Mouse (Mus musculus) kidney, postnatal 25 days (tissue): ENCODE results near the gene Med29.

Source experiments
- DNase-seq, 2 experiments: peaks; one replicate each; pipeline ENCODE4 v3.0.0; 2021; ENCODE audit warnings: mixed read lengths in 2 of 2

Med29 gene

GRCm38 (mm10) chr7:28375176-28375921 lies 17.2 kb downstream of the Med29 start:
- peak; percentile 94 to 97 for DNase-seq

- DNase-seq = peak in 1 of 2 experiments; percentile 39
Measured at GRCm38 (mm10) chr7:28374647-28375046, 17.9 kb downstream of the Med29 start.

- peak in 1 of 2 experiments; percentile 51 for DNase-seq
Measured at GRCm38 (mm10) chr7:28373891-28374495, 18.5 kb downstream of the Med29 start.

- DNase-seq = peak; percentile 80 to 94
Measured at GRCm38 (mm10) chr7:28373131-28373581, 19.4 kb downstream of the Med29 start.

GRCm38 (mm10) chr7:28372251-28373108 lies 20.0 kb downstream of the Med29 start, which contains the start of gene Plekhg2:
TSS of gene Plekhg2 (minus strand) at chr7:28372599.
- DNase-seq = peak; percentile 98 to 99

GRCm38 (mm10) chr7:28371514-28371989 lies 21.0 kb downstream of the Med29 start:
- peak; percentile 70 to 85 for DNase-seq

- DNase-seq = peak in 1 of 2 experiments; percentile 44
Measured at GRCm38 (mm10) chr7:28370977-28371513, 21.5 kb downstream of the Med29 start.

GRCm38 (mm10) chr7:28370051-28370450 lies 22.5 kb downstream of the Med29 start:
- peak in 1 of 2 experiments; percentile 39 for DNase-seq

GRCm38 (mm10) chr7:28368276-28368920 lies 24.1 kb downstream of the Med29 start:
- DNase-seq = peak in 1 of 2 experiments; percentile 33

GRCm38 (mm10) chr7:28367663-28368275 lies 24.7 kb downstream of the Med29 start:
- peak in 1 of 2 experiments; percentile 35 for DNase-seq

- DNase-seq = peak in 1 of 2 experiments; percentile 29
Measured at GRCm38 (mm10) chr7:28362441-28363060, 30.0 kb downstream of the Med29 start.

- peak in 1 of 2 experiments; percentile 37 for DNase-seq
Measured at GRCm38 (mm10) chr7:28361647-28362341, 30.7 kb downstream of the Med29 start.

GRCm38 (mm10) chr7:28360291-28360690 lies 32.2 kb downstream of the Med29 start:
- DNase-seq = peak in 1 of 2 experiments; percentile 27

GRCm38 (mm10) chr7:28359854-28360253 lies 32.7 kb downstream of the Med29 start:
- DNase-seq = peak in 1 of 2 experiments; percentile 44

- no peak for DNase-seq
Measured at GRCm38 (mm10) chr7:28358431-28358830, 34.1 kb downstream of the Med29 start.

- peak in 1 of 2 experiments; percentile 44 for DNase-seq
Measured at GRCm38 (mm10) chr7:28357984-28358383, 34.5 kb downstream of the Med29 start.

GRCm38 (mm10) chr7:28356981-28357380 lies 35.5 kb downstream of the Med29 start:
- DNase-seq = peak; percentile 71 to 80

GRCm38 (mm10) chr7:28355221-28355620 lies 37.3 kb downstream of the Med29 start:
- DNase-seq = peak in 1 of 2 experiments; percentile 36

GRCm38 (mm10) chr7:28354596-28354995 lies 37.9 kb downstream of the Med29 start:
- no peak for DNase-seq

GRCm38 (mm10) chr7:28354113-28354581 lies 38.4 kb downstream of the Med29 start:
- no peak for DNase-seq
